Mouse (Mus musculus) small intestine, adult 2 months (tissue): ENCODE results near the gene Mme. TPM values are rescaled to one million over a fixed set of nuclear protein-coding genes. Genes with fewer than 3 reads are reported as not detected.

Source experiments
- H3K27ac ChIP-seq: fragments of 200-500 bp; 2 replicates; pipeline ENCODE4 v1.5.1; 2012; ENCODE audit warnings: low read depth, low read length, control low read depth, inconsistent platforms; ENCODE audit not compliant: insufficient read depth
- H3K27me3 ChIP-seq: fragments of 200-500 bp; 2 replicates; pipeline ENCODE4 v1.6.1; 2012; ENCODE audit warnings: mild to moderate bottlenecking, moderate library complexity, low read length, inconsistent platforms; ENCODE audit not compliant: control insufficient read depth, insufficient read depth
- H3K36me3 ChIP-seq: fragments of 200-500 bp; 2 replicates; pipeline ENCODE4 v1.6.1; 2012; ENCODE audit warnings: mild to moderate bottlenecking, low read length, control low read depth, inconsistent platforms; ENCODE audit not compliant: control insufficient read depth, insufficient read depth
- H3K4me1 ChIP-seq: fragments of 200-500 bp; 2 replicates; pipeline ENCODE4 v1.6.1; 2012; ENCODE audit warnings: low read length, inconsistent platforms, mixed read lengths; ENCODE audit not compliant: control insufficient read depth, insufficient read depth, insufficient read length
- H3K4me3 ChIP-seq: fragments of 200-500 bp; 2 replicates; pipeline ENCODE4 v1.5.1; 2012; ENCODE audit warnings: low read depth, mild to moderate bottlenecking, control low read depth, inconsistent platforms, low read length, moderate library complexity
- CTCF ChIP-seq: fragments of 200-500 bp; IDR thresholded peaks from 2 replicates; pipeline ENCODE4 v1.5.1; 2012; ENCODE audit warnings: low read depth, mild to moderate bottlenecking, control low read depth, inconsistent platforms, low read length, moderate library complexity, mixed read lengths; ENCODE audit not compliant: insufficient replicate concordance, insufficient read length; ENCODE audit errors: extremely low read depth
- POLR2A ChIP-seq: fragments of 200-500 bp; IDR thresholded peaks from 2 replicates; pipeline ENCODE4 v1.6.1; 2012; ENCODE audit warnings: low read depth, mild to moderate bottlenecking, control low read depth, inconsistent platforms, low read length, moderate library complexity
- WGBS: fragments of 180-500 bp; shearing (Covaris S2); methylation state at CpG from one replicate; pipeline ENCODE4 v1.1.7; 2018; 5-methylcytosine and 5-hydroxymethylcytosine counted together
- polyA plus RNA-seq: library from polyadenylated mRNA; depleted of rRNA; stranded (reverse); fragments of >200 nt; gene quantifications from 2 replicates; pipeline ENCODE4 v1.2.3, GENCODE M21; 2012

The Mme gene
- polyA plus RNA-seq, 1 experiment = 21.8 TPM

DNA sequence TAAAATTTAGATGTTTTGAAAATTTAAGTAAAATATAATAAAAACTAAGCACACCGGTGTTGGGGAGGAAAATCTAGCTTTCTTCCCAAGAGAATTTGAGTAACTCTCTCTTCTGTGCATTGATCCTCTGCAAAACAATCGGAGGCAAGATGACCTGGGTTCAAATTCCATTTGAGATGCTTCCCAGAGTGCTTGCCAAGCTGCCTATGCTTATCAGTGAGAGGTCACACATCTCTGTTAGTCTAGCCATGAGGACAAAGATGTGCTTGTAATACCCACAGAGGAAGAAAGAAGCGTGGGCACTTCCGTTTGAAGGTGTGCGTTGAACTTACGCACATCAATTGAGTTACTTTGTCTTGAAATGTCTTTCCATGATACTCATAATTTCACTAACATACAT, 53.0 kb downstream of the Mme start:
- Histone ChIP-seq H3K4me1 (no peaks in the 10 kb centered on the region; the same call in 1 of the 2 replicates), H3K4me3 (no peak overlapping the region), H3K27ac (no peak overlapping the region), H3K27me3 (no peaks in the 10 kb centered on the region), H3K36me3 (no peaks in the 10 kb centered on the region)
- no peak for TF ChIP-seq CTCF
- TF ChIP-seq POLR2A = no peak
- 35% methylated on average over 6 of the region's 6 CpGs for WGBS

DNA sequence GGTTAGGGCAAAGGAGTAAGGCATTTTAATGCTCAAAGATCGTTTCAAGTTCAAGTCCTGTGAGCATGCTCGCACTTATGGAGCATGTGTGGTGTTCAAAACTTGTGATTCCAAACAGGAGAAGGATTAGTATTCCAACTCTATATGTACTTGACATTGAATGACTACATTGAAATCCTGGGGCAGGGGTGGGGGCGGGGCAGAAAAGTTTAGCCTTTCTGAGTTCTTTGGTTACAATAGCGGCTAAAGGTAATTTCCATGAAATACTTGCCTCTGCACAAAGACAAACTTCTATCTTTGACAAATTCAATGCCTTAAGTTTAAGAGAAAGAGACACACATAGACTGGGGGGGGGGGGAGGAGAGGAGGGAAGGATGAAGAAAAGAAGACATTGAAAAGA, 53.5 kb downstream of the Mme start:
- H3K4me3 ChIP-seq = no peak overlapping the region
- TF ChIP-seq POLR2A (no peak), CTCF (no peak)
- 41% methylated on average over 4 of the region's 4 CpGs for WGBS
- H3K36me3 ChIP-seq = no peaks in the 10 kb centered on the region
- no peaks in the 10 kb centered on the region; the same call in 1 of the 2 replicates for H3K4me1 ChIP-seq
- H3K27me3 ChIP-seq = no peaks in the 10 kb centered on the region
- no peak overlapping the region for H3K27ac ChIP-seq

DNA sequence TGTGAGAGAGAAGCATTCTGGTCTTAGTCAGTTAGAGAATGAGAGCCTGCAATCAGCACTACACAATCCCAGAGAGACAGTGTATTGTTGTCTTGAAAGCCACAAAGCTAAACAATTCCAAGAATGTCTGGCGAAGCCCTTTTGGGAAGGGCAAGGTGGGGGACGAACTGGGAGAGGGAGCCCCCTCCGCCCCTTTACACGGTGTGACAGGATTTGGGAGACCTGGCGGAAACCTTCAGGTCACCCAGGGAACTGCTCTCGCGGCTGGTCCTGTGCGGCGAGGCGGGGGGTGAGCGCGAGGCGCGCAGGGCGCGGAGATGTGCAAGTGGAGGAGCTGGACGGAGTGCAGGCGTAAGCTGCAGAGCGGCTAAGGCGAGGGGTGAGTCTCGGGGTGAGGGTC, 53.9 kb downstream of the Mme start:
- 1% methylated on average over 21 of the region's 21 CpGs for WGBS
- Histone ChIP-seq H3K4me3 (peak overlapping the region; percentile 69), H3K4me1 (no peaks in the 10 kb centered on the region; the same call in 1 of the 2 replicates), H3K36me3 (no peaks in the 10 kb centered on the region), H3K27me3 (no peaks in the 10 kb centered on the region), H3K27ac (no peak overlapping the region)
- peak; percentile 30; the same call in 1 of the 2 replicates for TF ChIP-seq CTCF
- TF ChIP-seq POLR2A = no peak

DNA sequence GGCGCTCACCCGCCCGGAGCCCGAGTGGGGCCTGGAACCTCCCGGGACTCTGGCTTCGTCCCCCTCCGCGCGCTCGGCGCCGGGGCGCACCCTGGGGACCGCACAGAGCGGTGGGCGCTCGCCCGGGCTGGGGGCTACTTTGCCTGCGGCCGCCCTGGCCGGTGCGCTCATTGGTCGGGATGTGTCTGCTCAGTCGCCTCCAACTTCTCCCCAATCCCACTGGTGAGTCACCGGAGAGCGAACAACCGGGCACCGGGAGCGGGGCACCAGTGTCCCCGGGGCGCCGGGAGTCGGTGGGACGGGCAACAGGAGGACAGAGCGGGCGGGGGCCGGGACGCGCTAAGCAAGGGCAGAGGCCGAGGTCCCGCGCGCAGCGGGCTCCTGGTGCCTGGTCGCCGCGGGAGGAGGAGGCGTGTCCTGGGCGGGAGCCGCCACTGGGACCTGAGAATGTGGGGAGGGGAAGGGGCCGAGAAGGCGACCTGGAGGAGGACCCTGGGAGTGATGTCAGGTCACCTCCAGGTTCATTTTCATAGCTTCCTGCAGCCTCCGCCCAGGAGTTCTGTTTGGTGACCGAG, 54.4 kb downstream of the Mme start:
- no peak overlapping the region for H3K27ac ChIP-seq
- H3K4me3 ChIP-seq = peak overlapping the region; percentile 69
- H3K27me3 ChIP-seq = no peaks in the 10 kb centered on the region
- no peaks in the 10 kb centered on the region; the same call in 1 of the 2 replicates for H3K4me1 ChIP-seq
- no peak for TF ChIP-seq CTCF
- TF ChIP-seq POLR2A = no peak
- H3K36me3 ChIP-seq = no peaks in the 10 kb centered on the region
- WGBS = 1% methylated on average over 54 of the region's 54 CpGs

DNA sequence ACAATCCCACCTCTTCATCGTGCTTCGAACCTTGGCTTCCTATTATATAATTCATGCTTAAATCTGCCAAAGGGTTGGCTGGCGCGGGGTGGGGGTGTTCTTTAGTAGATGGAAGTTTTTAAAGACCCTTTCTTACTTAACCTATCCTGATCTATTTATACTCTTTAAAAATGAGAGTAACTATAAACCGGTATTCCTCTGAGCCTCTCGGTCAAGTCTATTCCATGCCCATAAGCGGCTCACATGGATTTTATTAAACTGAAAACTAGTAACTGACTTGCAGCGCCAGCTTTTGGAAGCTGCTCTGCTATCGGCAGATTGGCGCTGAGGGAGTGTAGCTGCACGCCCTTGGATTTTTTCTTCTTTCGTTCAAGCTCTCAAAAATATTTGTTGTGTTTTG, 55.1 kb downstream of the Mme start:
- no peaks in the 10 kb centered on the region for H3K27me3 ChIP-seq
- H3K36me3 ChIP-seq = no peaks in the 10 kb centered on the region
- WGBS = 15% methylated on average over 12 of the region's 12 CpGs
- H3K27ac ChIP-seq = no peak overlapping the region
- H3K4me3 ChIP-seq = peak overlapping the region; percentile 32; the same call in 1 of the 2 replicates
- no peak for TF ChIP-seq POLR2A
- TF ChIP-seq CTCF = no peak
- H3K4me1 ChIP-seq = no peaks in the 10 kb centered on the region; the same call in 1 of the 2 replicates

DNA sequence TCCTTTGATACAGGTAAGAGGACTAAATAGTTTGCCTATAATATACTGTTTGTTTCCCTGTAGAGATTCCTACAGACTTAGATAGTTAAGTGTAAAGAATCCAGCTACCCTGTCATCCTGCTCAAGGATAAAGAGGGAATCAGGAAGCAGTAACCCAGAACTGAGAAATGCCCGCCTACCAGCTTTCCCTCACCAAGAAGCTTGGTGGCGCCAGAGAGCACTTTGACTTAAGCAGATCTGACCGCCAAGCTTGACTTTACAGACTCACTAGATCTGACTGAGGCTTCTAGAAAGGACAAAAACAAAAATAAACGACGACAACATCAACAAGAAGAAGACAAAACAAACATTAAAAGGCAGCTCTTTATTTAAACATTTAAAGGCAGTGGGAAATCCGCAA, 56.5 kb downstream of the Mme start:
- Histone ChIP-seq H3K4me3 (no peak overlapping the region), H3K4me1 (no peaks in the 10 kb centered on the region; the same call in 1 of the 2 replicates), H3K27ac (no peak overlapping the region), H3K36me3 (no peaks in the 10 kb centered on the region), H3K27me3 (no peaks in the 10 kb centered on the region)
- 10% methylated on average over 6 of the region's 6 CpGs for WGBS
- TF ChIP-seq POLR2A (no peak), CTCF (peak; percentile 71; the same call in 1 of the 2 replicates)

DNA sequence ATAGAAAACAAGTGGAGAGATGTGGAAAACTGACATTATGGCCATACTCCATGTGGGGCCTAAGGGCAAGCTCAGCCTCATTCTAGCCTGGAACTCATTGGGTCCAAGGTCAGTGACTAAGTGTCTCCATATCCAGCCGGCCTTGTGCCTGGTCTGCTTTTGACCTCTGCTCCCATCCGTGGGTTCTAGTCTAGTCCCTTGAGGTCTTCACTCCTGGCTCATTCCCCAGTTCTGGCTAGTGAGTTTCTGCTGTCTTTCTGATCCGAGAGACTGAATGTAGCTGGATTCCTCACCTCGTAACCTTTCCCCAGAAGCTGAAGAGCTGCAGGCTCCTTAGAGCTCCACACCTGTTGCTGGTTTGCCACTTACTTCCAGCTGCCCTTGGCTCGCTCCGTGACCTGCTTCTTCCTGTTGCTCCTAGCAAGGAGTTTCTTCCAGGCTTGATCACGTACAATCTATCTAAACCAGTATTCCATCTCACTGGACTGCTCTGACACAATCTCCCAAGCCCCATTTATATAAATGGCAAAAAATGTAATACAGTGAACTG, 73.9 kb downstream of the Mme start:
- 79% methylated on average over 7 of the region's 7 CpGs for WGBS
- no peak overlapping the region for H3K27ac ChIP-seq

More for the DNA sequence above, 73.9 kb downstream of the Mme start:
- Histone ChIP-seq H3K4me3 (no peak overlapping the region), H3K36me3 (peaks cover 2% of the 10 kb centered on the region; the same call in 1 of the 2 replicates), H3K4me1 (peaks cover 2% of the 10 kb centered on the region; the same call in 1 of the 2 replicates), H3K27me3 (no peaks in the 10 kb centered on the region)
- TF ChIP-seq CTCF = no peak
- no peak for TF ChIP-seq POLR2A
